Mouse (Mus musculus): ENCODE measurements at regions not wholly inside any gene's neighbourhood (a gene's known extent, or its start where the extent isn't known, plus 50 kb on each side); places are given as distances from the start of the nearest gene placed in this dataset.

- DNase-seq = no peak
Measured at GRCm38 (mm10) chr14:103929734-103930364, 85.6 kb upstream of the Ednrb start.

GRCm38 (mm10) chr14:103929155-103929729, 85.0 kb upstream of the Ednrb start:
- peak; percentile 31 for DNase-seq

GRCm38 (mm10) chr14:103920169-103920568, 76.0 kb upstream of the Ednrb start:
- no peak for DNase-seq

GRCm38 (mm10) chr14:103919380-103919779, 75.2 kb upstream of the Ednrb start:
- no peak for DNase-seq

- DNase-seq = no peak
Measured at GRCm38 (mm10) chr14:103913453-103913852, 69.3 kb upstream of the Ednrb start.

GRCm38 (mm10) chr14:103911707-103912106, 67.5 kb upstream of the Ednrb start:
- no peak for DNase-seq

- no peak for DNase-seq
Measured at GRCm38 (mm10) chr14:103911280-103911679, 67.1 kb upstream of the Ednrb start.

GRCm38 (mm10) chr14:103906417-103907070, 62.3 kb upstream of the Ednrb start:
- DNase-seq = no peak

GRCm38 (mm10) chr14:103900817-103901216, 56.6 kb upstream of the Ednrb start:
- no peak for DNase-seq

GRCm38 (mm10) chr14:103899111-103899814, 55.1 kb upstream of the Ednrb start:
- DNase-seq = peak; percentile 31

GRCm38 (mm10) chr14:103898689-103899088, 54.5 kb upstream of the Ednrb start:
- DNase-seq = no peak

GRCm38 (mm10) chr14:103895261-103895660, 51.1 kb upstream of the Ednrb start:
- no peak for DNase-seq

Data from kidney, adult 9 months (tissue).